Mouse (Mus musculus) forebrain, embryonic 11.5 days (tissue): ENCODE results near the gene Optc. TPM values are rescaled to one million over a fixed set of nuclear protein-coding genes. Genes with fewer than 3 reads are reported as not detected.

Experiments used
- ATAC-seq: fragments of 200-750 bp; cut with Nextera tagmentation; replicated peaks from 2 replicates; pipeline ENCODE4 v1.8.0; 2017; ENCODE audit warnings: moderate TSS enrichment; ENCODE audit not compliant: low FRiP score
- DNase-seq: peaks from one replicate; pipeline ENCODE4 v3.0.0-alpha.2; 2017; ENCODE audit warnings: low spot score
- H3K27ac ChIP-seq: fragments of 300-500 bp; sonication (generic); 2 replicates; pipeline ENCODE4 v1.5.1; 2014; ENCODE audit warnings: low read depth, low read length
- H3K27me3 ChIP-seq: fragments of 300-500 bp; sonication (generic); 2 replicates; pipeline ENCODE4 v1.6.1; 2014; ENCODE audit warnings: mild to moderate bottlenecking, low read length, mixed read lengths; ENCODE audit not compliant: control insufficient read depth, insufficient read depth
- H3K36me3 ChIP-seq: fragments of 300-500 bp; sonication (generic); 2 replicates; pipeline ENCODE4 v1.6.1; 2014; ENCODE audit warnings: mild to moderate bottlenecking, low read length, moderate library complexity, mixed read lengths; ENCODE audit not compliant: control insufficient read depth, insufficient read depth
- H3K4me1 ChIP-seq: fragments of 300-500 bp; sonication (generic); replicated peaks from 2 replicates; pipeline ENCODE4 v1.6.1; 2014; ENCODE audit warnings: low read length, mixed read lengths; ENCODE audit not compliant: control insufficient read depth, insufficient read depth
- H3K4me2 ChIP-seq: fragments of 300-500 bp; sonication (generic); 2 replicates; pipeline ENCODE4 v1.6.1; 2014; ENCODE audit warnings: low read depth, mild to moderate bottlenecking, low read length, moderate library complexity, mixed read lengths; ENCODE audit not compliant: severe bottlenecking
- H3K4me3 ChIP-seq: fragments of 300-500 bp; sonication (generic); 2 replicates; pipeline ENCODE4 v1.5.1; 2014; ENCODE audit warnings: low read depth, low read length
- H3K9ac ChIP-seq: fragments of 300-500 bp; sonication (generic); 2 replicates; pipeline ENCODE4 v1.6.1; 2014; ENCODE audit warnings: low read length
- H3K9me3 ChIP-seq: fragments of 300-500 bp; sonication (generic); 2 replicates; pipeline ENCODE4 v1.6.1; 2016; ENCODE audit warnings: low read length, mixed read lengths; ENCODE audit not compliant: control insufficient read depth
- WGBS: fragments of 180-500 bp; shearing (Covaris S2); extraction: QIAGEN DNeasy Blood & Tissue Kit; methylation state at CpG from one replicate; pipeline ENCODE4 v1.1.7; 2014; 5-methylcytosine and 5-hydroxymethylcytosine counted together
- polyA plus RNA-seq: library from polyadenylated mRNA; unstranded; fragments of >200 nt; fragmentation: Nextera tagmentation; extraction: Ambion mirVana; gene quantifications from 2 replicates; pipeline ENCODE4 v1.2.1, GENCODE M21; 2014

Optc gene
- polyA plus RNA-seq, 1 experiment from 2014 or later: 2.6 TPM

- Histone ChIP-seq H3K27ac (no peak overlapping the region), H3K9ac (no peak overlapping the region), H3K36me3 (no peaks in the 10 kb centered on the region; the same call in 1 of the 2 replicates), H3K4me3 (no peak overlapping the region), H3K4me2 (no peak overlapping the region), H3K4me1 (0 out of 2 replicates have a peak, but pooled peaks cover 3% of the 10 kb centered on the region), H3K27me3 (no peaks in the 10 kb centered on the region), H3K9me3 (no peaks in the 10 kb centered on the region)
- WGBS: 85% methylated on average over 5 of the region's 5 CpGs
- DNase-seq: no peak
- no peak for ATAC-seq
Observed at GRCm38 (mm10) chr1:133861028-133861427, 46.8 kb downstream of the Optc start.

GRCm38 (mm10) chr1:133859821-133860711 is 47.7 kb downstream of the Optc start:
- Histone ChIP-seq H3K4me2 (no peak overlapping the region), H3K9me3 (no peaks in the 10 kb centered on the region), H3K36me3 (no peaks in the 10 kb centered on the region; the same call in 1 of the 2 replicates), H3K4me1 (peaks cover 8% of the 10 kb centered on the region), H3K27ac (peak overlapping the region; percentile 32; the same call in 1 of the 2 replicates), H3K4me3 (no peak overlapping the region), H3K9ac (no peak overlapping the region), H3K27me3 (no peaks in the 10 kb centered on the region)
- ATAC-seq: no peak
- no peak for DNase-seq
- WGBS: 71% methylated on average over 20 of the region's 20 CpGs

GRCm38 (mm10) chr1:133859257-133859656 is 48.5 kb downstream of the Optc start:
- Histone ChIP-seq H3K9ac (no peak overlapping the region), H3K27ac (peak overlapping the region; percentile 32; the same call in 1 of the 2 replicates), H3K4me1 (peaks cover 13% of the 10 kb centered on the region), H3K36me3 (no peaks in the 10 kb centered on the region; the same call in 1 of the 2 replicates), H3K9me3 (no peaks in the 10 kb centered on the region), H3K4me2 (no peak overlapping the region), H3K27me3 (no peaks in the 10 kb centered on the region; the same call in 1 of the 2 replicates), H3K4me3 (no peak overlapping the region)
- DNase-seq: no peak
- no peak for ATAC-seq
- 68% methylated on average over 6 of the region's 6 CpGs for WGBS

DNA sequence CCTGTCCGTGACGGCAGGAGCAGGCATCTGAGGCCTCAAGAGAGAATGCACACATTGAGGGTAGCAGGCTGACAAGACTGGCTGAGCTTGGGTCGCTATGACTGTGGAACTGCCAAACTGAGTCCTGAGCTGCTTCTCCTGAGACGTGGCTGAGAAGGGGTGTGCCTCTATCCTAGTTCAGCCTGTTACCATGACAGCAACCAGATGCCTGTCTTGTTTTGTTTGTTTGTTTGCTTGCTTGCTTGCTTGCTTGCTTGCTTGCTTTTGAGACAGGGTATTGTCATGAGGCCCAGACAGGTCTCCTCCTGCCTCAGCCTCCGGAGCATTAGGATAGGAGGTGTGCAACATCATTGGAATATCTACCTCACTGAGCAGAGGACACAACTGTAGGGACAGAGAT is 50.0 kb downstream of the Optc start:
- H3K36me3 ChIP-seq: no peaks in the 10 kb centered on the region; the same call in 1 of the 2 replicates
- WGBS: 84% methylated on average over 5 of the region's 5 CpGs
- H3K4me1 ChIP-seq: peaks cover 14% of the 10 kb centered on the region
- H3K27me3 ChIP-seq: no peaks in the 10 kb centered on the region; the same call in 1 of the 2 replicates
- H3K9me3 ChIP-seq: no peaks in the 10 kb centered on the region
- H3K4me3 ChIP-seq: no peak overlapping the region
- no peak overlapping the region for H3K9ac ChIP-seq
- H3K4me2 ChIP-seq: no peak overlapping the region
- no peak for DNase-seq
- no peak overlapping the region for H3K27ac ChIP-seq
- no peak for ATAC-seq

DNA sequence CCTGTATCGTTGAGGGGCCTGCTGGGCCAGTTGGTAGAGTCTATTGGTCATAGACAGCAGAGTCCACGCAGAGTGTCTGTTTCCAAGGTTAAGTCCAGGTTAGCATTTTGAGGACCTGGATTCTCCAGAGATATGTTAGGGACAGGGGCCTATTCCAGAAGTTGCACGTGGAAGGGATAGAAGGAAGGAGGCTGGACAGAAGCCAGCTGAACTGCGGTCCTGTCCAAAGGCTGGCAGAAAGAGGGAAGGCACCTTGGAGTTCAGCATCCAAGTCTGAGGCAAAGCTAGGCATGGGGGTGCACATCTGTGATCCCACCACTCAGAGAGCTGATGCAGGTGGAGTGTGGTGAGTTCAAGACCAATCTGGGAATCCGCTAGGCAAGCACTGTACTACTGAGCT is 50.6 kb downstream of the Optc start:
- DNase-seq (no peak), ATAC-seq (no peak)
- no peaks in the 10 kb centered on the region for H3K9me3 ChIP-seq
- H3K36me3 ChIP-seq: no peaks in the 10 kb centered on the region; the same call in 1 of the 2 replicates
- peaks cover 14% of the 10 kb centered on the region for H3K4me1 ChIP-seq
- no peak overlapping the region for H3K9ac ChIP-seq
- H3K4me3 ChIP-seq: no peak overlapping the region
- H3K27me3 ChIP-seq: no peaks in the 10 kb centered on the region; the same call in 1 of the 2 replicates
- H3K4me2 ChIP-seq: no peak overlapping the region
- no peak overlapping the region for H3K27ac ChIP-seq
- WGBS: 93% methylated on average over 5 of the region's 5 CpGs

DNA sequence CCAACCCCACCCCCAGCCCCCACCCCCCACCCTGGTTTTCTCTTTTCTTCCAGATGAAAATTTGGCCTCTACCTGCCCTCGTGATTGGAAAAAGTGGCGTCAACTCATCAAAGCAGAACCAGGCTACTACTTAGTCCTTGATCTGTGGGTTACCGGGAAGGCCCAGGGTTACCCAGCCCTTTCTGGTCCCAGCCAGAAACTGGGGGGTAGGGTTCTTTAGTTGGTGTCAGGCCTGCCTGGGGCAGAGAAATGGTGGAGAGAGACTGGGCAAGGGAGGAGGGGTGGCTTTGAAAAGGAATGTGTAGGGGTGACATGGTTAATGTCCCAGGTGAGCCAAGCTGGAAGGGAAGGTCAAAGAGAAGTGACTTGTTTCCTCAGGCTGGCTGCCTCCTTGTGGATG is 51.1 kb downstream of the Optc start:
- WGBS: 62% methylated on average over 3 of the region's 3 CpGs
- no peaks in the 10 kb centered on the region; the same call in 1 of the 2 replicates for H3K36me3 ChIP-seq
- no peak overlapping the region for H3K4me3 ChIP-seq
- ATAC-seq: no peak
- peaks cover 14% of the 10 kb centered on the region for H3K4me1 ChIP-seq
- no peak overlapping the region for H3K4me2 ChIP-seq
- no peak overlapping the region for H3K9ac ChIP-seq
- no peaks in the 10 kb centered on the region; the same call in 1 of the 2 replicates for H3K27me3 ChIP-seq
- H3K9me3 ChIP-seq: no peaks in the 10 kb centered on the region
- DNase-seq: no peak
- H3K27ac ChIP-seq: no peak overlapping the region

DNA sequence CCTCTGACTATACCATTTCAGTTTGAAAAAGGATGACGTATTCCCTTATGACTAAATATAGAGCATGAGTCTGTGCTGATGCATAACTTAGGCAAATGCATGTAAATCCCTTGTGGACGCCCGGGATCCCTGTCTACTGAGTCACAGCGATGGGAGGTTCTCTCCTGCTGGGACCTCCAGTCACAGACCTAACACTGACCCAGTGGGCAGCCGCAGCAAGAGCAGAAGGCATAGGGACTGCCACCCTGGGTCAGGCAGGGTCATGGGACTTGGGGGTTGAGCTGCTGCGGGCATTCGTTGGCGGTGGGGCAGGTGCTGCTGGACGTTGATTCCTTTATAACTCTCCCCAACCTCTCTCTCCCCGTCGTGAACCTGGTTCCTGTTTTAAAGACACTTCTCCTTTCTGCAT is 51.7 kb downstream of the Optc start:
- H3K36me3 ChIP-seq: no peaks in the 10 kb centered on the region; the same call in 1 of the 2 replicates
- no peak overlapping the region for H3K27ac ChIP-seq
- no peak overlapping the region for H3K4me3 ChIP-seq
- no peak overlapping the region for H3K4me2 ChIP-seq
- no peaks in the 10 kb centered on the region for H3K9me3 ChIP-seq
- H3K27me3 ChIP-seq: no peaks in the 10 kb centered on the region; the same call in 1 of the 2 replicates
- no peak overlapping the region for H3K9ac ChIP-seq
- peaks cover 14% of the 10 kb centered on the region for H3K4me1 ChIP-seq
- no peak for ATAC-seq
- DNase-seq: no peak
- WGBS: 9% methylated on average over 11 of the region's 11 CpGs

DNA sequence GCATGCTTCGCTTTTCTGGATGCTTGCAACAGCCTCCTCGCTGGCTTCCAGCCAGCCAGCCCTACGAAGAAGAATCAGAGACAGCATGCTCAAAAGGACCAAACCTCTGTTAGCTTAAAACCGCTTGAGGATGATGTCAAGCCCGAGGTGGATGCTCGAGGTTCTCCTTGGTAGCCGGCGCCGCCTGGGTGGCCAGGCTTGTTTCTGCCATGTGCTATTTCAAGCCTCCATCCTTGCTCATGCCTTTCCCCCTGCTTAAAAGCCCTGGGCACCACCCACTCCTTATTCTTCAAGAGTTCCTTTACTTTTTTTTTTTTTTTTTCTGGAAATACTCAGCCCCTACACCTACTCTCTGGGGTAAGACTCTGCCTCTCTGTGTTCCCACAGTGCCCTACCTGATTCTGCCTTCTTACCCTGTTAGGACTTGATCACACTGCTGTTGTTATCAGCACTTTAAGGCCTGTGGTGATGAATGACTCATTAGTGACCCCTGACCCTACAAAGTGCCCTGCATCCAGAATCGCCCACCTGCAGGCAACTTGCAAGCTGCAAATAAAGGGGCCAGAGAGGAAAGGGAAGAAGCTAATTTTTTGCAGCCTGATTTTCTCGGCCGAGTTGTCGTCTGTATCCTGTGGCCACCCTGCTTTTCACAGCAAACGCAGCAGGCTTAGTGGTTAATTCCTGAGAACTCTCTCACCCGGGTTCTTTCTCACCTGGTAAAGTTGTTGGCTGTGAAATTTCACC is 52.4 kb downstream of the Optc start:
- Histone ChIP-seq H3K4me1 (peaks cover 14% of the 10 kb centered on the region), H3K27ac (no peak overlapping the region), H3K27me3 (no peaks in the 10 kb centered on the region; the same call in 1 of the 2 replicates), H3K9me3 (no peaks in the 10 kb centered on the region), H3K4me2 (peak overlapping the region; percentile 57; the same call in 1 of the 2 replicates), H3K9ac (no peak overlapping the region), H3K36me3 (no peaks in the 10 kb centered on the region; the same call in 1 of the 2 replicates), H3K4me3 (peak overlapping the region; percentile 22; the same call in 1 of the 2 replicates)
- DNase-seq (no peak), ATAC-seq (no peak)
- WGBS: 3% methylated on average over 15 of the region's 15 CpGs
